Mouse (Mus musculus): ENCODE results near the gene Gp1ba. TPM values are rescaled to one million over a fixed set of nuclear protein-coding genes. Genes with fewer than 3 reads are reported as not detected.

Gp1ba gene
- total RNA-seq, 4 experiments from 2014 or later = not detected

- DNase-seq (ENCODE audit: low spot score in 2 of 2) = peak; percentile 55 to 70
Observed at GRCm38 (mm10) chr11:70669582-70670345, 30.8 kb downstream of the Gp1ba start.

- DNase-seq (ENCODE audit: low spot score in 2 of 2) = peak in 1 of 2 experiments; percentile 28
Observed at GRCm38 (mm10) chr11:70670483-70670882, 31.6 kb downstream of the Gp1ba start.

GRCm38 (mm10) chr11:70671333-70672047 is 32.6 kb downstream of the Gp1ba start:
- DNase-seq (ENCODE audit: low spot score in 2 of 2) = no peak

GRCm38 (mm10) chr11:70674014-70674413 is 35.1 kb downstream of the Gp1ba start:
- DNase-seq (ENCODE audit: low spot score in 2 of 2) = no peak

GRCm38 (mm10) chr11:70674501-70674900 is 35.6 kb downstream of the Gp1ba start:
- no peak for DNase-seq (ENCODE audit: low spot score in 2 of 2)

GRCm38 (mm10) chr11:70678092-70678491 is 39.2 kb downstream of the Gp1ba start:
- no peak for DNase-seq (ENCODE audit: low spot score in 2 of 2)

GRCm38 (mm10) chr11:70678576-70678975 is 39.7 kb downstream of the Gp1ba start:
- DNase-seq (ENCODE audit: low spot score in 2 of 2) = no peak

GRCm38 (mm10) chr11:70679361-70679760 is 40.4 kb downstream of the Gp1ba start:
- DNase-seq (ENCODE audit: low spot score in 2 of 2) = no peak

- no peak for DNase-seq (ENCODE audit: low spot score in 2 of 2)
Observed at GRCm38 (mm10) chr11:70679894-70680293, 41.0 kb downstream of the Gp1ba start.

- DNase-seq (ENCODE audit: low spot score in 2 of 2) = no peak
Observed at GRCm38 (mm10) chr11:70681170-70681569, 42.2 kb downstream of the Gp1ba start.

- DNase-seq (ENCODE audit: low spot score in 2 of 2) = no peak
Observed at GRCm38 (mm10) chr11:70681897-70682581, 43.1 kb downstream of the Gp1ba start.

GRCm38 (mm10) chr11:70683640-70684039 is 44.7 kb downstream of the Gp1ba start:
- no peak for DNase-seq (ENCODE audit: low spot score in 2 of 2)

- DNase-seq (ENCODE audit: low spot score in 2 of 2) = peak; percentile 57 to 73
Observed at GRCm38 (mm10) chr11:70686901-70687566, 48.1 kb downstream of the Gp1ba start.

- DNase-seq (ENCODE audit: low spot score in 2 of 2) = peak; percentile 68 to 79
Observed at GRCm38 (mm10) chr11:70687601-70688199, 48.8 kb downstream of the Gp1ba start, which contains the start of gene Camta2. Gene Camta2 (minus strand): TSS chr11:70688105.

GRCm38 (mm10) chr11:70688372-70688771 is 49.5 kb downstream of the Gp1ba start:
- DNase-seq (ENCODE audit: low spot score in 2 of 2) = no peak

GRCm38 (mm10) chr11:70689578-70689977 is 50.7 kb downstream of the Gp1ba start:
- DNase-seq (ENCODE audit: low spot score in 2 of 2) = no peak

Other genes with a start within 250 kb of the Gp1ba start
- gene Pelp1, start 229.1 kb upstream of the Gp1ba start, total RNA-seq (2022) = 10 to 100 TPM; 31.9 to 37.0 (median 35.2) TPM
- gene Arrb2, start 206.5 kb upstream of the Gp1ba start, total RNA-seq (2022) = 10 to 100 TPM; 62.4 to 85.9 (median 70.1) TPM
- 10 to 100 TPM; 10.8 to 14.1 (median 13.5) TPM for gene Med11, start 187.2 kb upstream of the Gp1ba start, total RNA-seq (2022)
- under 1 TPM; 0.11 to 0.79 (median 0.46) TPM for gene Zmynd15, start 179.7 kb upstream of the Gp1ba start, total RNA-seq (2022)
- gene Cxcl16, start 179.1 kb upstream of the Gp1ba start, total RNA-seq (2022) = 1 to 10 TPM in 3 of 4 experiments, under 1 TPM in 1; 0.97 to 4.6 (median 2.3) TPM
- 1 to 10 TPM in 1 of 4 experiments, not detected in 3; 1.1 TPM for gene Tm4sf5, start 133.9 kb upstream of the Gp1ba start, total RNA-seq (2022)
- under 1 TPM in 1 of 4 experiments, not detected in 3; 0.63 TPM for gene Vmo1, start 124.5 kb upstream of the Gp1ba start, total RNA-seq (2022)
- gene Gltpd2, start 119.9 kb upstream of the Gp1ba start, total RNA-seq (2022) = not detected
- gene Psmb6, start 113.8 kb upstream of the Gp1ba start, total RNA-seq (2022) = 100 to 1,000 TPM; 187 to 213 (median 191) TPM
- gene Gm40193, start 106.2 kb upstream of the Gp1ba start, total RNA-seq (2022) = not detected
- 10 to 100 TPM; 15.7 to 20.4 (median 19.4) TPM for gene Pld2, start 99.1 kb upstream of the Gp1ba start, total RNA-seq (2022)
- 100 to 1,000 TPM; 389 to 423 (median 415) TPM for gene Mink1, start 76.2 kb upstream of the Gp1ba start, total RNA-seq (2022)
- under 1 TPM in 2 of 4 experiments, not detected in 2; 0.51 to 0.59 TPM for gene 4930544D05Rik, start 23.3 kb upstream of the Gp1ba start, total RNA-seq (2022)
- gene Chrne, start 19.9 kb upstream of the Gp1ba start, total RNA-seq (2022) = not detected
- 10 to 100 TPM; 87.8 to 96.5 (median 89.7) TPM for gene Rnf167, start 8.1 kb downstream of the Gp1ba start, total RNA-seq (2022)
- gene Slc25a11, start 8.4 kb downstream of the Gp1ba start, total RNA-seq (2022) = 100 to 1,000 TPM; 124 to 140 (median 132) TPM
- 100 to 1,000 TPM; 203 to 237 (median 220) TPM for gene Pfn1, start 15.5 kb downstream of the Gp1ba start, total RNA-seq (2022)
- 10 to 100 TPM; 10.5 to 14.1 (median 12.5) TPM for gene Eno3, start 18.1 kb downstream of the Gp1ba start, total RNA-seq (2022)
- gene Spag7, start 30.3 kb downstream of the Gp1ba start, total RNA-seq (2022) = 10 to 100 TPM; 52.5 to 69.9 (median 59.3) TPM
- 100 to 1,000 TPM; 185 to 201 (median 191) TPM for gene Camta2, start 49.0 kb downstream of the Gp1ba start, total RNA-seq (2022)
- gene Inca1, start 61.0 kb downstream of the Gp1ba start, total RNA-seq (2022) = 1 to 10 TPM; 1.6 to 2.7 (median 2.3) TPM
- 10 to 100 TPM; 59.3 to 70.2 (median 65.8) TPM for gene Kif1c, start 61.4 kb downstream of the Gp1ba start, total RNA-seq (2022)
- 10 to 100 TPM; 16.7 to 20.5 (median 20.0) TPM for gene Zfp3, start 125.1 kb downstream of the Gp1ba start, total RNA-seq (2022)
- gene Scimp, start 173.5 kb downstream of the Gp1ba start, total RNA-seq (2022) = under 1 TPM in 1 of 4 experiments, not detected in 3; 0.53 TPM
- 100 to 1,000 TPM; 123 to 128 (median 125) TPM for gene Rabep1, start 205.7 kb downstream of the Gp1ba start, total RNA-seq (2022)

All from left cerebral cortex, adult 8-10 months (tissue).